Mouse (Mus musculus) heart, embryonic 13.5 days (tissue): ENCODE measurements around the gene Spock1. TPM values are rescaled to one million over a fixed set of nuclear protein-coding genes. Genes with fewer than 3 reads are reported as not detected.

Experiments used
- ATAC-seq: fragments of 200-750 bp; cut with Nextera tagmentation; 2 replicates; pipeline ENCODE4 v1.8.0; 2017; ENCODE audit warnings: moderate TSS enrichment; ENCODE audit not compliant: insufficient number of reproducible peaks, low FRiP score, low TSS enrichment; ENCODE audit errors: extremely low read depth
- H3K27ac ChIP-seq: fragments of 300-500 bp; sonication (generic); replicated peaks from 2 replicates; pipeline ENCODE4 v1.5.1; 2015; ENCODE audit warnings: moderate library complexity, mild to moderate bottlenecking, inconsistent platforms
- H3K27me3 ChIP-seq: fragments of 300-500 bp; sonication (generic); replicated peaks from 2 replicates; pipeline ENCODE4 v1.6.1; 2015; ENCODE audit warnings: mild to moderate bottlenecking, inconsistent platforms
- H3K36me3 ChIP-seq: fragments of 300-500 bp; sonication (generic); 2 replicates; pipeline ENCODE4 v1.6.1; 2015; ENCODE audit warnings: mild to moderate bottlenecking, inconsistent platforms
- H3K4me1 ChIP-seq: fragments of 300-500 bp; sonication (generic); 2 replicates; pipeline ENCODE4 v1.6.1; 2015; ENCODE audit warnings: inconsistent platforms
- H3K4me2 ChIP-seq: fragments of 300-500 bp; sonication (generic); 2 replicates; pipeline ENCODE4 v1.6.1; 2015; ENCODE audit warnings: inconsistent platforms, mild to moderate bottlenecking, moderate library complexity
- H3K4me3 ChIP-seq: fragments of 300-500 bp; sonication (generic); 2 replicates; pipeline ENCODE4 v1.5.1; 2015; ENCODE audit warnings: moderate library complexity, mild to moderate bottlenecking, inconsistent platforms
- H3K9ac ChIP-seq: fragments of 300-500 bp; sonication (generic); 2 replicates; pipeline ENCODE4 v1.6.1; 2015; ENCODE audit warnings: inconsistent platforms, mild to moderate bottlenecking, moderate library complexity
- H3K9me3 ChIP-seq: fragments of 300-500 bp; sonication (generic); 2 replicates; pipeline ENCODE4 v1.6.1; 2016; ENCODE audit warnings: inconsistent platforms
- WGBS: fragments of 180-500 bp; shearing (Covaris S2); methylation state at CpG from one replicate; pipeline ENCODE4 v1.1.7; 2015; ENCODE audit warnings: mixed read lengths; 5-methylcytosine and 5-hydroxymethylcytosine counted together
- polyA plus RNA-seq: library from polyadenylated mRNA; unstranded; fragments of >200 nt; fragmentation: Nextera tagmentation; extraction: Ambion mirVana; gene quantifications from 2 replicates; pipeline ENCODE4 v1.2.1, GENCODE M21; 2015

The Spock1 gene
- polyA plus RNA-seq, 1 experiment from 2014 or later: 0.31 TPM

GRCm38 (mm10) chr13:57685201-57685600 is 222.9 kb downstream of the Spock1 start:
- ATAC-seq: no peak
- Histone ChIP-seq H3K27me3 (0 out of 2 replicates have a peak, but pooled peaks cover 4% of the 10 kb centered on the region), H3K4me1 (peaks cover 5% of the 10 kb centered on the region; the same call in 1 of the 2 replicates), H3K9ac (no peak overlapping the region), H3K4me2 (no peak overlapping the region), H3K36me3 (no peaks in the 10 kb centered on the region), H3K9me3 (no peaks in the 10 kb centered on the region), H3K4me3 (no peak overlapping the region), H3K27ac (no peak overlapping the region)
- WGBS: 20% methylated on average over 11 of the region's 11 CpGs

- H3K4me1 ChIP-seq: no peaks in the 10 kb centered on the region
- no peak for ATAC-seq
- no peaks in the 10 kb centered on the region for H3K36me3 ChIP-seq
- WGBS: 75% methylated on average over 2 of the region's 2 CpGs
- no peaks in the 10 kb centered on the region for H3K9me3 ChIP-seq
- no peak overlapping the region for H3K9ac ChIP-seq
- no peak overlapping the region for H3K27ac ChIP-seq
- no peak overlapping the region for H3K4me2 ChIP-seq
- H3K4me3 ChIP-seq: no peak overlapping the region
- peaks cover 4% of the 10 kb centered on the region; the same call in 1 of the 2 replicates for H3K27me3 ChIP-seq
These were observed 228.5 kb downstream of the Spock1 start for GRCm38 (mm10) chr13:57679591-57679990.

GRCm38 (mm10) chr13:57676820-57677219 is 231.3 kb downstream of the Spock1 start:
- H3K4me3 ChIP-seq: no peak overlapping the region
- no peak overlapping the region for H3K9ac ChIP-seq
- H3K36me3 ChIP-seq: no peaks in the 10 kb centered on the region
- no peak overlapping the region for H3K27ac ChIP-seq
- ATAC-seq: no peak
- no peak overlapping the region for H3K4me2 ChIP-seq
- peaks cover 4% of the 10 kb centered on the region; the same call in 1 of the 2 replicates for H3K27me3 ChIP-seq
- H3K9me3 ChIP-seq: no peaks in the 10 kb centered on the region
- WGBS: 90% methylated on average over 1 of the region's 1 CpGs
- no peaks in the 10 kb centered on the region for H3K4me1 ChIP-seq

GRCm38 (mm10) chr13:57673399-57673798 is 234.7 kb downstream of the Spock1 start:
- Histone ChIP-seq H3K9ac (no peak overlapping the region), H3K27ac (no peak overlapping the region), H3K4me2 (no peak overlapping the region), H3K36me3 (no peaks in the 10 kb centered on the region), H3K4me3 (no peak overlapping the region), H3K27me3 (no peaks in the 10 kb centered on the region; the same call in 1 of the 2 replicates), H3K4me1 (peaks cover 7% of the 10 kb centered on the region), H3K9me3 (no peaks in the 10 kb centered on the region)
- 80% methylated on average over 1 of the region's 1 CpGs for WGBS
- no peak for ATAC-seq

- no peak for ATAC-seq
- H3K27ac ChIP-seq: no peak overlapping the region
- H3K36me3 ChIP-seq: no peaks in the 10 kb centered on the region
- H3K4me1 ChIP-seq: peaks cover 7% of the 10 kb centered on the region
- H3K9ac ChIP-seq: no peak overlapping the region
- H3K4me3 ChIP-seq: no peak overlapping the region
- no peaks in the 10 kb centered on the region for H3K9me3 ChIP-seq
- no peaks in the 10 kb centered on the region; the same call in 1 of the 2 replicates for H3K27me3 ChIP-seq
- H3K4me2 ChIP-seq: no peak overlapping the region
- 67% methylated on average over 3 of the region's 3 CpGs for WGBS
These were observed 235.4 kb downstream of the Spock1 start for GRCm38 (mm10) chr13:57672762-57673161.

- Histone ChIP-seq H3K9me3 (no peaks in the 10 kb centered on the region), H3K4me3 (no peak overlapping the region), H3K36me3 (no peaks in the 10 kb centered on the region), H3K27me3 (no peaks in the 10 kb centered on the region; the same call in 1 of the 2 replicates), H3K4me2 (no peak overlapping the region), H3K27ac (no peak overlapping the region), H3K9ac (no peak overlapping the region), H3K4me1 (peaks cover 8% of the 10 kb centered on the region)
- 75% methylated on average over 9 of the region's 9 CpGs for WGBS
- ATAC-seq: no peak
These were observed 236.2 kb downstream of the Spock1 start for GRCm38 (mm10) chr13:57671919-57672318.

- no peaks in the 10 kb centered on the region for H3K36me3 ChIP-seq
- WGBS: 45% methylated on average over 5 of the region's 5 CpGs
- no peak overlapping the region for H3K4me3 ChIP-seq
- no peak overlapping the region for H3K27ac ChIP-seq
- H3K27me3 ChIP-seq: no peaks in the 10 kb centered on the region; the same call in 1 of the 2 replicates
- no peak overlapping the region for H3K4me2 ChIP-seq
- H3K9ac ChIP-seq: no peak overlapping the region
- no peaks in the 10 kb centered on the region for H3K9me3 ChIP-seq
- peaks cover 13% of the 10 kb centered on the region for H3K4me1 ChIP-seq
- no peak for ATAC-seq
These were observed 236.8 kb downstream of the Spock1 start for GRCm38 (mm10) chr13:57671322-57671721.

- H3K27me3 ChIP-seq: peaks cover 12% of the 10 kb centered on the region
- H3K4me3 ChIP-seq: no peak overlapping the region
- H3K4me1 ChIP-seq: peaks cover 13% of the 10 kb centered on the region
- H3K27ac ChIP-seq: no peak overlapping the region
- no peaks in the 10 kb centered on the region for H3K9me3 ChIP-seq
- H3K4me2 ChIP-seq: no peak overlapping the region
- H3K9ac ChIP-seq: no peak overlapping the region
- H3K36me3 ChIP-seq: no peaks in the 10 kb centered on the region
- 79% methylated on average over 3 of the region's 3 CpGs for WGBS
- ATAC-seq: no peak
These were observed 240.5 kb downstream of the Spock1 start for GRCm38 (mm10) chr13:57667621-57668020.

- no peaks in the 10 kb centered on the region for H3K36me3 ChIP-seq
- H3K9ac ChIP-seq: no peak overlapping the region
- no peak overlapping the region for H3K4me2 ChIP-seq
- H3K27me3 ChIP-seq: peaks cover 12% of the 10 kb centered on the region
- 45% methylated on average over 9 of the region's 9 CpGs for WGBS
- H3K27ac ChIP-seq: no peak overlapping the region
- H3K4me3 ChIP-seq: no peak overlapping the region
- H3K4me1 ChIP-seq: peaks cover 9% of the 10 kb centered on the region
- no peak for ATAC-seq
- H3K9me3 ChIP-seq: no peaks in the 10 kb centered on the region
These were observed 241.8 kb downstream of the Spock1 start for GRCm38 (mm10) chr13:57666173-57666842.

- H3K9me3 ChIP-seq: no peaks in the 10 kb centered on the region
- H3K4me2 ChIP-seq: no peak overlapping the region
- no peak for ATAC-seq
- H3K9ac ChIP-seq: no peak overlapping the region
- 62% methylated on average over 4 of the region's 4 CpGs for WGBS
- no peaks in the 10 kb centered on the region for H3K36me3 ChIP-seq
- H3K27ac ChIP-seq: no peak overlapping the region
- H3K4me3 ChIP-seq: no peak overlapping the region
- H3K27me3 ChIP-seq: peaks cover 12% of the 10 kb centered on the region
- H3K4me1 ChIP-seq: peaks cover 11% of the 10 kb centered on the region
These were observed 245.6 kb downstream of the Spock1 start for GRCm38 (mm10) chr13:57662554-57662953.

- ATAC-seq: no peak
- H3K36me3 ChIP-seq: no peaks in the 10 kb centered on the region
- 50% methylated on average over 2 of the region's 2 CpGs for WGBS
- H3K27me3 ChIP-seq: peaks cover 12% of the 10 kb centered on the region
- H3K27ac ChIP-seq: no peak overlapping the region
- no peaks in the 10 kb centered on the region for H3K9me3 ChIP-seq
- no peak overlapping the region for H3K4me3 ChIP-seq
- no peak overlapping the region for H3K9ac ChIP-seq
- no peak overlapping the region for H3K4me2 ChIP-seq
- peaks cover 10% of the 10 kb centered on the region; the same call in 1 of the 2 replicates for H3K4me1 ChIP-seq
These were observed 247.6 kb downstream of the Spock1 start for GRCm38 (mm10) chr13:57660523-57660922.

GRCm38 (mm10) chr13:57659872-57660271 is 248.3 kb downstream of the Spock1 start:
- WGBS: 59% methylated on average over 3 of the region's 3 CpGs
- H3K27me3 ChIP-seq: peaks cover 8% of the 10 kb centered on the region
- H3K4me2 ChIP-seq: no peak overlapping the region
- H3K4me3 ChIP-seq: no peak overlapping the region
- no peaks in the 10 kb centered on the region for H3K9me3 ChIP-seq
- H3K36me3 ChIP-seq: no peaks in the 10 kb centered on the region
- ATAC-seq: no peak
- H3K9ac ChIP-seq: no peak overlapping the region
- H3K4me1 ChIP-seq: peaks cover 13% of the 10 kb centered on the region; the same call in 1 of the 2 replicates
- H3K27ac ChIP-seq: no peak overlapping the region
